Mouse (Mus musculus): ENCODE results near the gene Zbtb11.
A peak's percentile ranks its signal among the peaks of the same experiment; 100 is the strongest.
"Not testable (repeated sequence)": the region's sequence is repeated elsewhere in the genome, so short reads cannot be mapped to it uniquely, and the experiment has no call there.

Gene Zbtb11

GRCm38 (mm10) chr16:55973431-55974255, at the start of gene Zbtb11:
TSS of gene Zbtb11 (plus strand) at chr16:55973883.
- DNase-seq: peak; percentile 100

- no peak for DNase-seq
Observed at GRCm38 (mm10) chr16:55924010-55924409, 49.7 kb upstream of the Zbtb11 start.

- peak in 1 of 2 experiments; percentile 60 for DNase-seq
Observed at GRCm38 (mm10) chr16:55933681-55934343, 39.9 kb upstream of the Zbtb11 start.

GRCm38 (mm10) chr16:55934453-55935037, 39.1 kb upstream of the Zbtb11 start, which contains the start of gene Cep97:
TSS of gene Cep97 (minus strand) at chr16:55934855.
- DNase-seq: peak; percentile 91 to 93

- DNase-seq: no peak
Observed at GRCm38 (mm10) chr16:55938761-55939160, 34.9 kb upstream of the Zbtb11 start.

- DNase-seq: no peak
Observed at GRCm38 (mm10) chr16:55939703-55940102, 34.0 kb upstream of the Zbtb11 start.

- DNase-seq: no peak
Observed at GRCm38 (mm10) chr16:55940781-55941180, 32.9 kb upstream of the Zbtb11 start.

GRCm38 (mm10) chr16:55947266-55947665, 26.4 kb upstream of the Zbtb11 start:
- DNase-seq: no peak

- not testable (repeated sequence) for DNase-seq
Observed at GRCm38 (mm10) chr16:55947876-55948410, 25.7 kb upstream of the Zbtb11 start.

GRCm38 (mm10) chr16:55948963-55949362, 24.7 kb upstream of the Zbtb11 start:
- DNase-seq: no peak

GRCm38 (mm10) chr16:55950462-55950861, 23.2 kb upstream of the Zbtb11 start:
- no peak for DNase-seq

- DNase-seq: peak; percentile 53 to 84
Observed at GRCm38 (mm10) chr16:55950946-55951678, 22.6 kb upstream of the Zbtb11 start.

- no peak for DNase-seq
Observed at GRCm38 (mm10) chr16:55951679-55952327, 21.9 kb upstream of the Zbtb11 start.

- DNase-seq: no peak
Observed at GRCm38 (mm10) chr16:55952771-55953170, 20.9 kb upstream of the Zbtb11 start.

GRCm38 (mm10) chr16:55954196-55954595, 19.5 kb upstream of the Zbtb11 start:
- not testable (repeated sequence) for DNase-seq

- not testable (repeated sequence) for DNase-seq
Observed at GRCm38 (mm10) chr16:55963068-55963467, 10.6 kb upstream of the Zbtb11 start.

- DNase-seq: peak in 1 of 2 experiments; percentile 48
Observed at GRCm38 (mm10) chr16:55964126-55964949, 9.3 kb upstream of the Zbtb11 start.

GRCm38 (mm10) chr16:55966212-55966871, 7.3 kb upstream of the Zbtb11 start, which contains the start of gene Rpl24:
TSS of gene Rpl24 (plus strand) at chr16:55966275.
- peak; percentile 97 to 98 for DNase-seq

GRCm38 (mm10) chr16:55967221-55967620, 6.5 kb upstream of the Zbtb11 start:
- no peak for DNase-seq

- peak; percentile 20 to 49 for DNase-seq
Observed at GRCm38 (mm10) chr16:55969147-55969546, 4.5 kb upstream of the Zbtb11 start.
